ENCODE assay signal across 1 mouse cellular context in the genomic region with DNA sequence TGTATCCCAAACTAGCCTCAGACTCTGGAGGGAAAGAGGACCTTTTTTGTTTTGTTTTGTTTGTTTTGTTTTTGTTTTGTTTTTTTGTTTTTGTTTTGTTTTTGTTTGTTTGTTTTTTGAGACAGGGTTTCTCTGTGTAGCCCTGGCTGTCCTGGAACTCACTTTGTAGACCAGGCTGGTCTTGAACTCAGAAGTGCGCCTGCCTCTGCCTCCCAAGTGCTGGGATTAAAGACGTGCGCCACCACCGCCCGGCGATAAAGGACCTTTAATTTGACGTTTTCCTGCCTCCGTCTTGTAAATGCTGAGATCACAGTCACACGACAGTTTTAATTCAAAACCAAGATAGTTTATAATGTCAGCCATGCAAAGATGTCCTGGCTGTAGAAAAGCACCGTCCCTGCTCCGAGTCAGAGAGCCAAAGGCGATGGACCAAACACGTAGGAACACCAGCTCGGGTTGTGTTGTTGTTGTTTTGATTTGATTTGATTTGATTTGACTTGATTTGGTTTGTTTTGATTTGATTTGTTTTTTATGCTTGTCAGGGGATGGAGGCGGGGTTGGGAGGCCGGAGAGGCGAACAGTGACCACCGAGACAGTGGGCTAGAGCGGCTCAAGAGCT.
TF ChIP-seq lines count a peak whose summit lies in the region.

A gene (plus strand): TSS at position 334 of the 619 bp plus-strand sequence.

TF ChIP-seq in MEL, 35 proteins besides CTCF, POLR2A, EP300 and RAD21:
- 0 out of 2 replicates have a peak, but pooled peaks have one; percentile 12 for TF ChIP-seq MAFK (IDR thresholded peaks at IDR 0.05; ENCODE audit: borderline replicate concordance, low read depth, low read length)
- peak; percentile 20; the same call in 1 of the 2 replicates for TF ChIP-seq SMC3 (IDR thresholded peaks at IDR 0.05; ENCODE audit: low read depth, low read length)
- TF ChIP-seq RCOR1 (IDR thresholded peaks at IDR 0.05; ENCODE audit: low read depth, low read length), result peak; percentile 99
- peak; percentile 29; the same call in 1 of the 2 replicates for TF ChIP-seq TBP (IDR thresholded peaks at IDR 0.05; ENCODE audit: low read depth, low read length)
- peak; percentile 22; the same call in 1 of the 2 replicates for TF ChIP-seq ZNF384 (IDR thresholded peaks at IDR 0.05; ENCODE audit: low read depth, low read length)
